Mouse (Mus musculus): ENCODE data around the gene Slc38a10.

The Slc38a10 gene

DNA sequence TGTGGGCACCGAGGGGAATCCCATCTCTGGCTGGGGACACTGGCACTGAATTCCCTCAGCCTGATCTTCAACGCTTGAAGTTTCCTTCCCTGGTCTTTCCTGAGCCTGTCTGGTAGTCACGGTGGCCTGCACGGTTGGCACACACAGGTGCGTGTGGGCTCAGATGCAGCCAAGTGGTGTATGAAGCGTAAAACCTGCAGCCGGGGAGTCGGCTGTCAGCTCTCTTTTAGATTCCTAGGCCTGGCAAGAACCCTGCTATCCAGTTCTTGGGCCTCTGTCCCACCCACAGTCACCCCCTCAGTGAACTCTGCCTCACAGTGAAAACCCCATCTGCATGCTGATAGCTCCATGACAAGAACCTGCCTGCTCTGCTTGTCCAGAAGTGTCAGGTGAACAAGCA, 90.5 kb downstream of the Slc38a10 start:
- no peak for DNase-seq (ENCODE audit: low spot score)

DNA sequence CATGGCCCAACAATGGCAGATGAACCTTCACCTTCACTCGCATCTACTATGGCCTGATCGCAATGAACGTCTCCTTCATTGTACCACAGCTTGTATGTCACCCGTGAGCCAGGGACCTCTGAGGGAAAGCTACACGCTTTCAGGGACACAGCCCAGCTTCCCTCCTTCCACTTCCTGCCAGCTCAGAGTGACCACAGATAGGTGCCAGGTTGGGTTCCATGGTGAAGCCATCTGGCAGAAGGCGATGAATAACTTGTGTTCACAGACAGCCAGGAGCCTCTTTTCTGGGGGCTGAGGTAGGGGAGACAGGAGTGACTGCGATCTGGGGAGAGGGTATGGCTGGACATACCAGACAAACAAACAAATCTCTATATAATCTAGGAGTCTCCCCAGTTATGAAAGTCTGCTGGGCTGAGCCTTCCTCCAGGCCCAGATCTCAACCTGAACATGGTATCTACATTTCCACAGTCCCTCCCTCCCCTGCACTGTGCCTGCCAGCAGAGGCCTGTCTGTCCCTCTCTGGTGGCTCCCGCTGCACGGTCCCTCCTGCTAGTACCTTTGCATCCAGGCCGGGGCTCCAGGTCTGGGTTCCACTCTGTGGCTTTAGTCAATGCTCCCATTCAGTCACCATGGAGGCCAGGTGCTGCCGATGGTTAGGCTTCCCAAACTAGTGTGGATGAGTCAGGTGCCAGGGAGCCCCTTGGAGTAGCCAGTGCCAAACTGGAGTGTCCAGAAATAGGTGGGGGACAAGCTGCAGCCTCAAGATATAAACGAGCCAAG, 95.0 kb downstream of the Slc38a10 start:
- DNase-seq (ENCODE audit: low spot score) = no peak

Data from yolk sac, embryonic 10.5 days (tissue).